Mouse (Mus musculus) G1E (cell line): ENCODE measurements around the gene Klra4.
"Not testable (repeated sequence)": the region's sequence is repeated elsewhere in the genome, so short reads cannot be mapped to it uniquely, and the experiment has no call there.

Experiments
- CTCF ChIP-seq: IDR thresholded peaks from 2 replicates; pipeline ENCODE4 v1.5.1; 2012; ENCODE audit warnings: low read depth, low read length, inconsistent platforms, mixed read lengths
- GATA1 ChIP-seq: IDR thresholded peaks from 2 replicates; pipeline ENCODE4 v1.6.1; 2012; ENCODE audit warnings: borderline replicate concordance, low read length, inconsistent platforms, mixed read lengths
- GATA2 ChIP-seq: IDR thresholded peaks from 2 replicates; pipeline ENCODE4 v1.6.1; 2012; ENCODE audit warnings: low read depth, low read length, inconsistent platforms, borderline replicate concordance
- TAL1 ChIP-seq: conservative IDR thresholded peaks from 2 replicates; pipeline ENCODE4 v1.6.1; 2012; ENCODE audit warnings: low read depth, low read length, inconsistent platforms, mixed read lengths

GRCm38 (mm10) chr6:130035146-130035545 is 31.9 kb downstream of the Klra4 start:
- TF ChIP-seq CTCF, TAL1, GATA2, GATA1: not testable (repeated sequence)
